Mouse (Mus musculus) cerebellum, postnatal 36 days (tissue): ENCODE results near the gene Atp6ap1.

Source experiments
- DNase-seq, 2 experiments: peaks; one replicate each; pipeline ENCODE4 v3.0.0; 2021 to 2022; ENCODE audit warnings: mixed read lengths in 2 of 2

Atp6ap1 gene

DNA sequence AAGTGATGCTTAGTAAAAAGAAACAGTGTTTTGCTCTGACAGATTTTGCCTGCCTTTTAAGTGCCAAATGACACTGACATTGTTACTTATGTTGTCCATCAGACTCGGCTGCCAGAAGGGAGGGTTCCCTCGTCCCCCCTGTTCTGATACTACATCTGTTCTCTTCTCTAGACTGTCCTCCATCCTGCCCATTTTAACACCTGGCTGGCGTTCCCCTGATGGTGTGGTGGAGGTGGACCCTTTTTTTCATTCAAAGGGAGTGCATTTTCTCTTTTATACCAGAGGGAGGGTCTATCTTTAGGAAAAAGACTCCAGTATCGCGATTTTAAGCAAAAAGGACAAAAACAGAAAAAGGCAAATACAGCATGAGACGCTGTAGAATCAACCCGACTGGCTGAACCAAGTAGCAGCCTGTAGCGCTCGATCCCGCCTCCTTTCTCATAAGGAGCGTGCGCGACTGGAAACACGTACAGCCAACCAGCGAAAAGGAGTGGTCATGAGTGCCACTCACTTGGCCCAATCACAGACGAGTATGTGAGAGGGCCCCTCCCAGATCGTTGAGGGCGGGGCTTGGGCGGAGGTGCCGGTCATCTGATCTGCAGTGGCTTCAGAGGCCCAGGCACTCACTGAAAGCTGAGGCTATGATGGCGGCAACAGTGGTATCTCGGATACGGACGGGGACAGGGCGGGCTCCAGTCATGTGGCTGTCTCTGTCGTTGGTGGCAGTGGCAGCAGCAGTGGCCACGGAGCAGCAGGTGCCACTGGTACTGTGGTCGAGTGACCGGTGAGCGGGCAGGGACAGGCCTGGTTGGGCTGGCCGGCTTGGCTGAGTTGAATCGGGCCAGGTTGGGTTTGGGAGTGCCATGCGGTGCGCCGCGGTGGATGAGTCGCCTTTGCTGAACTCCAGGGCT lies at the start of gene Atp6ap1:
Atp6ap1 (plus strand) TSS at position 560 of the 911 bp plus-strand sequence.
- peak; percentile 92 to 94 for DNase-seq

DNA sequence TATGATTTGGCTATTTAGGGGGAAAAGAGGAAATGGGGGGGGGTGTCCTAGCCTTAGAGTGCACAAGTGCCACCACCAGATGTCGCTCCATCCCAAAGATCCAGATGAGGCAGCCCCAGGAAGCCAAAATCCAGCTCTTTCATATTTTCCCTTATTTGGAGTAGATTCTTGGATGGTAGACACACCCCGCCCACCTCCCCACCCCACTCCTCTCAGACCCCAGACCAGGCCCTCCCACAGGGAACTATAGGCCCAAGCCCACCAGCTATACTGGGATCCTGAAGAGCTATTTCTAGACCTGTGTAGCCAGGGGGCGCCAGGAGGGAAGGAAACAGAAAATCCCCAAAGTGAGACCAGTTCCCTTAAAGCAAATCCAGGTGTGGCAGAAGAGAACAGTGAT lies 48.2 kb upstream of the Atp6ap1 start:
- peak; percentile 57 to 65 for DNase-seq

DNA sequence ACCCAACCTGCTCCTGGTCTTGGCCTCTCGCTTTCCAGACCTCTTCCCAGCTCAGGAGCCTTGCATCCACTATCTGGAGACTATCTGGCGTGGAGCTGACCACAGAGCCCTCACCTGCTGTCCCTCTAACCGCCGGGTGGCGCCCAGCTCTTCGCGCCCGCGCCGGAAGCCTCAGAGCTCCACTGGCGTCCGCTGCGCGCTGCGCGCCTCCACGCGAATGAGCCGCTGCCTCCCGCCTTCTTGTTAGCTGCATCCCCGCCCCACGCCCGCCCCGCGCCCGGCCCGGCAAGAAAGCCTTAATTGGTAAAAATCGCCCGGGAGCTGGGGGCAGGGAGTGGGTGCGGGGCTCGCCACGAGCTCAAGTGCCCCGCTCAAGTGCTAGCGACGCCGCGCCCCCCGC lies 47.3 kb upstream of the Atp6ap1 start, which contains the start of gene Flna:
Flna (minus strand) TSS at position 206 of the 400 bp plus-strand sequence.
- DNase-seq = peak; percentile 72 to 80

DNA sequence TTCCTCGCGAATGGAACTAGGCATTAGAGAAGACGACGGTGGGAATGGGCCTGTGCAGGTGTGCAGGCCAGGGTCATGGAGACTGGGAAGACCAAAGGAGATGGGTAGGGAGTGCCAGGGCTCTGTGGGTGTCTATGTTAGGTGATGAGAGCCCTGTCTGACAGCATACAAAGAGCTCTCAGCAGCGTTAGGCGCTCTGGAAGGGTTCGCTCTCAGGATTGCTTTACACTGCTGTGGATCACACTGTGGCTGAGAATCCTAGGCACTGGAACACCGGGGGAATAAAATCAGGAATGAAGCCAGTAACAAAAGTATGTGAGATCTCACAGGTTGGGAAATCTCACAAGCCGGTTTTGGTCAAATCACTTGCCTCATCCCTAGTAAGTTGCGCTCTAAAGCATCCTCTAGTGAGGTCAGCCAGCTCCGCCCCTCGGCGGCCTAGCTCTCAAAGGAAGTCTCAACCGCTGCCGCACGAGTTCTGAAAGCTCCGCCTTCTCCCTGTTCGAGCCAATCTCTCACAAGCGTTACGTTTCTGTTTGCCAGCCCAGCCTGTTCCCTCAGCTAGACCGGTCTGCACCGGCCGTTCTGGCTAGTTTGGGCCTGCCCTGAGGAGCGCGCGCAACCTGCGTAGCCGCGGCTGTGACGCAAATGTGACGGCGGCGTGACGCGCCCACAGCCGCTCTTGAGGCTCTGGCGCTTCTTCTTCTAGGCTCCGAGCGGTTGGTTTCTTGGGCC lies 42.6 kb upstream of the Atp6ap1 start, which contains the start of gene Emd:
Emd (plus strand) TSS at position 535 of the 735 bp plus-strand sequence.
- DNase-seq = peak; percentile 83 to 86

DNA sequence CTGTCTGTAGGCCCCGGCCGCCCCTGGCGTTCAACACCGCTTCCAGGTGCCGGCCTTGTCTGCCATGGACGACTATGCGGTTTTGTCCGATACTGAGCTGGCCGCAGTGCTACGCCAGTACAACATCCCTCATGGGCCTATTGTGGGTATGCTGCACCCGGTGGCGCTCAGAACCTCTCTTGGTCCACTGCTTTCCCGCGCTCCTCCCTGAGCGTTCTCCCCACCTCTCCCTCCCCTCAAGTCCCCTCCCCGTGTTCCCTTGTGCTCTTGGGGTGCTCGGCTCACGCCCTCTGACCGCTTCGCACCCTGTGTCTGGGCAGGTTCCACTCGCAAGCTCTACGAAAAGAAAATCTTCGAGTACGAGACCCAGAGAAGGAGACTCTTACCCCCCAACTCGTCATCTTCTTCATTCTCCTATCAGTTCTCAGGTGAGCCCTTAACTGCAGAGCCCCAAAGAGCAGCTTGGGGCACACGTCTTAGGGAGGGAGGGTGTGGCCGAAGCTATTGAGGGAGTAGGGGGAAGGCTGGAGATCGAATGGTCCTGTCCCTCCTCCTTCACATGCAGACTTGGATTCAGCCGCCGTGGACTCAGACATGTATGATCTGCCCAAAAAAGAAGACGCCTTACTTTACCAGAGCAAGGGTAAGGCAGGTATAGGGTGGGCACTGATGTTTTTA lies 41.9 kb upstream of the Atp6ap1 start:
- no peak for DNase-seq

DNA sequence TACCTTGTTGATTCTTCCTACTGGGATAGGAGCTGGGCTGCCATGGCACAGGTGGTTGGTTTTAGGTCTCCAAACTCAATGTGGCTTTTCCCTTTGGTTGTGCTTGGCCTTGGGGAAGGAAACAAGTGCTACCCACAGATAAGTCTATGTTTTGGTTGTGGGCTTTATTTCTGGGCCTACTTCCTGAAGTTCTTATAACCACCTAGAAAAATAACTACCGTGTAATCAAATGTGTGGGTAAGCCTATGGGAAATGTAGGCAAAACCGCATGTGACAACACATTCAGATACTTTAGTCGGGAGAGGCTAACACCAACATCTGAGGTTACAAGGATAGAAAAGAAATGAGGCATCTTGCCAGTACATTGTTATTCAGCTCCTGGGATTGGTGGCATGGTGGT lies 39.2 kb upstream of the Atp6ap1 start:
- no peak for DNase-seq

DNA sequence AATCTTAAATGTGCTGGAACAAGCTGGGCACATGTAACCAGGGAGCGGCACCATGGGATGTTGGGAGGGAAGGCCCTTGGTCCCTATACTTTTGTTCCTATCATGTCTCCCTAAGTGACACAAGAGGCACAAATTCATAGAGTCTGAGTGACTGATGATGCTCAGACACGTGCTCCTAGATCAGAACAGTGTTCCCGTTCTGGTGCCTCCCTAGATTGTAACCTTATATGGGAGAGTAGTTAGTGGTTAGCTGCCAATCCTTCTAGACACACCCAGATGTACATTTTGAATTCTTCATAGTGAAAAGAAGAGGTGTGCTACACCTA lies 27.2 kb upstream of the Atp6ap1 start:
- no peak for DNase-seq

DNA sequence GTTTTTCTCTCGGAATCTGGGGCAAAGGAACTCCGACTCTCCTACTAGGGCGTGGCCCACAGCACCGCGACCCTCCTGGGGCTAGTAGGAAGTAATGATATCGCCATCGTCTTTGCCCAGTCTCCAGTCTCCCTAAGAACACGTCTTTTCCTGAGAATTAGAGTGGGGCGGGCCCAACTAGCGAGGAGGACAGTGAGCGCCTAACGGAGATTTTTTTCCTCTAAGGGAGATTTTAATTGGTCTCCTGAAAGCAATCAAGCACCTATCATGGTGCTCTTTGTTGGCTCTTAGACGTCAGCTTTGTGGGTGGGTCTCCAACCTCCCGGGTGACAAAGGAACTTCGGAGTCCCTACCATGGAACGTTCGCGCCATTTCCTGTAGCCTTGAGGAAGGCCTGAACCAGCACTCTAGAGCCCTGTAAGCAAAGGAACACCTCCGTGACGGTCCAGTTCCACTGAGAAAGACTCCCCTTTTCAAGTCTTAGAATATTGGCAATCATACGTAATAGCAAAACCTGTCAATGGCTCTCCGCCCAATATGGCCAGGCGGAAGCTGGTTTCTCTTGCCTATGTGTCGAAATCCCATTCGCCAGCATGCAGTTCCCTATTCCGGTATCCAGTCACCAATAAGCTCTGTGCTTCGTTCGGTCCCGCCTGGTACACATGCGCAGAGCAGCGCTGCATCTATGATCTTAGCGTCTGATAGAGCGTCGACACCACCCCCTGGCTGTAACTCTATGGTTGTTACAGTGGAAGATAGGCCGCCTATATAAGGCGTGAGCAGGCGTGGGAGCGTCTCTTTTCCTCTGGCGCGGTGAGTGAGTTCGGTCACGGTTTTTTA lies 26.6 kb upstream of the Atp6ap1 start, which contains the start of gene Rpl10:
Rpl10 (plus strand) TSS at position 751 of the 840 bp plus-strand sequence.
- peak; percentile 86 for DNase-seq

DNA sequence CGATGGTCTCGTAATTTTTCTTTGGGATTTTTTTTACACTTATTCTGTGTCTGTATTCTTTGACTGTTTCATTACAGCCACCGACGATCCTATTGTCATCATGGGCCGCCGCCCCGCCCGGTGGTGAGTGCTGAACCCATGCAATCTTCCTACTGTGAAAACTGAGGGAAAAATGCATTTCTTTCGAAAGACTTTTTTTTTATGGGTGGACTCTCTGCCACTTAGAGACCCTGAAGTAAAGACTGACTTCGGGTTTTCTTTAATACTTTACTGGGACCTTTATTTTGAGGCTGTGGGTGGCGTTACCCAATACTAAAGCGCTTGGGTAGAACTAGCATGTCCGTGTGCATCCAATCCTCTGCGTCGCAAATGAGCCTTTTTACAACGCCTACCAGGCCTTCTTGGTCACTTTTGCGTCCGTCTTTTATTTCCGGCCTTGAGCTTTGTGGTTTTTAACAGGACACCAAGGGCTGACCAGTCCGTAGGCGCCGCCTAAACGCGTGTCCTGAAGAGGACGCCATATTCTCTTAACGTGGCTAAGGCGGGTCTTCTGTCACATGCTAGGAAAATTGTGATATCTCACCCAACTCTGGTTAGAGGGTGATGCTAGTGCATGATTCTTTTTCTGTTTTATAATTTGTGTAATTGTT lies 25.9 kb upstream of the Atp6ap1 start:
- DNase-seq = peak in 1 of 2 experiments; percentile 27

DNA sequence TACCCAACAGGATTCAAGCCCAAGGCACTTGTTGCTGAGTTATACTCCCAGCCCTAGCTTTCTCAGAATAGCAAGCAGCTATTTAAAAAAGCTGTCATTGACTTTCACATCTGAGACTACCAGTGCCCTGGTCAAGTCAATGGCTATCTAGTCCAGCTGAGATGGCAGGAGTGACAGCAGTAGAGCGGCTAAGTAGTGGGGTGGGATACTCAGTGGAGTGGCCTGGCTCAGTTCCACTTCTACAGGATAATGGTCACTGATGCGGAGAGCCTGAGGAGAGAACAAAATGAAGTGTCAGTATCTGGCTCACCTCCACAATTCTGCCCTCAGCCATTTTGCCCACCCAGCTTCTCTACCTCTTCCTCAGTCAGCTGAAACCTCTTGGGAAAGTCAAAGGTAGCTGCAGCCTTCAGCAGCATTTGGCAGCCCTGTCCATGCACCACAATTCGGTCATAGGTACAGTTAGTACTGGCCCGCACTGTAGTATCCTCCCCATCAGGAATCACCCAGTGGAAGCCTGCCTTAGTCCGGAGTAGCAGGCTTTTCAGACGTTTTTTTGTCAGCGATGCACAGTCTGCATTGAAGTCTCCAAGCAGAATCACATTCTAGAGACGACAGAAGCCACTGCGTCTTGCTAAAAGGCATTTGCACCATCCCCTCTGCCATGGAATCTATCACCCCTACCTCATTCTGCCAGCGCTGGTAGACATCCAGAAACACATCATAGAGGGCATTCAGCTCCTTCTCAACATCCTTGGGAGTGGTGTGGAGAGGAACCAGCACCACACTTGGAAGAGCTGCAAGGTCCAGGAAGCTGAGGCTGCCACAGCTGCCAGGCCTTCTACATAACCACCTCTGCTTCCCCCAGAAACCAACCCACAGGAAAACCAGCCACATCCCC lies 23.2 kb upstream of the Atp6ap1 start:
- DNase-seq = no peak

DNA sequence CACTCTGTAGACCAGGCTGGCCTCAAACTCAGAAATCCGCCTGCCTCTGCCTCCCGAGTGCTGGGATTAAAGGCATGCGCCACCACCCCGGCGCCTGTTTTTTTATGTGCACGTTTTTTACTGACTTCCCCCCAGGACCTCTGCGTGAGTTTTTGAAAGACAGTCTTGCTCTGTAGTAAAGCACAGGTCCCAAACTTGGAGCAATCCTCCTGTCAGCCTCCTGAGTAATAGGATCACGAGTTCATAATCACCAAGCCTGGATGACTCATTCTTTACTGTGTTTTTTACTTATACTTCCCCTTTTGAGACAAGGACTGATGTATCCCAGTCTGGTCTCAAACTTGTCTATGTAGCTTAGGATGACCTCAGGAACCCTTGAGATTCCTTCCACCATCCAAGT lies 19.0 kb upstream of the Atp6ap1 start:
- DNase-seq = no peak

DNA sequence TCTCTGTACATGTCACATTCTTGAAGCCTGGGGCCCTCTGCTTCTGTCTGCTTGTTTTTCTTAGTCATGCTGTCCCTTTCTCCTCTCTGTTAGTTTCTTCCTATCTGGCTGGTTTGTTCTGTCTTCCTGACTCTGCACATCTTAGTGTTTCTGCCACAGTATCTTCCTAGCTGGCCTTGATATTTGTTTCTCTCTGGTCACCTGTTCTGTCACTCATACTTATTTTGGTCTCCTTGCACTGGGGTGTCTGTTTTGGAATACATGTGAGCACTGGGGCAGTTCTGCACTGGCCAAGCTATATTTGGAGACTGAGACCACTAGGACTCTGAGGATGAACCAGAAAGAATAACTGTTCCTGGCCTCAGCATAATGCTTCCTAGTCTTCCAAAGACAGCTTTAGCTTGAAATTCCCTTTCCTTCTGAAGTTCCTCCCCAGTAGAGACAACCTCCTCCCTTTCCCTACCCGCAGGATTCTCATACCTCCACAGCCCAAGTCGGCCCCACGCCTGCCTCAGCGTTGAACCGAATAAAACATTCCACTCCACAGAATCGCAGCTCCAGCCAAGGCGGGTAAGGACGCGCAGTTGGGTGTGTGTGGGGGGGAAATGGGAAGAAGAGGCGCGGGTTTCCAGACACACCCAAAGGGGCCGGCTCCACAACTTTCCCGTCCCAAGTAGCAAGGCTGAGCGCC lies 15.7 kb upstream of the Atp6ap1 start:
- DNase-seq = no peak

DNA sequence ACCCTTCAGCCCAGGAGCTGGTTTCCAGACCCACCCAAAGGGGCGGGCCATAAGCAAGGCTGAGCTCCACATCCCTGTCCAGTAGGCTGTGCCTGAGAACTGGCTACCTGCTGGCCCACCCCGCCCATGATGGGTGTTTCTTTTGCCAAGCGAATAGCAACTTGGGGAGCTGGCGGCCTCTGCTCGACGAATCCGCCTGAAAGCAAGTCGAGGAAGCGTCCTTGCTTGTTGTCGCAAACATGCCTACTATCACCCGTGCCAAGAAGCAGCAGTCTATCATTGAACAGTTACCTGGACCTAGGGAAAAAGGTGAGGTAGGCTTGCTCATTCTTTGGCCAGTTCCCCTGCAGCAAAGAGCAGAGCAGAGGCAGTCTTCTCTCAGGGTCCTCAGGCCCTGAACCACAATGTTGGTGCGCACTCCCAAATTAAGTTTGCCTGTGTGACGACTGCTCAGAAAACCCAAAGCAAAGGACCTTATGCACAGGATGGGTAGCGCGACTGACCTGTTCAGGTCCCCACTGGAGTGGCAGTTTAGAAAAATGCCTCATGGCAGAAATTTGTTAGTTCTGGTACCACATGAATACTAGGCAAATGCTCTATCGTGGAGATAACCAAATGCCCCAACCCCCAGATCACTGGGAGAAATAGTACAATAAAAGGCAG lies 15.0 kb upstream of the Atp6ap1 start, which contains the start of the genes Taz and Dnase1l1:
Taz (plus strand) TSS at position 181 of the 663 bp plus-strand sequence.
Dnase1l1 (minus strand) TSS at position 606 of the 663 bp plus-strand sequence.
- peak; percentile 61 to 67 for DNase-seq

DNA sequence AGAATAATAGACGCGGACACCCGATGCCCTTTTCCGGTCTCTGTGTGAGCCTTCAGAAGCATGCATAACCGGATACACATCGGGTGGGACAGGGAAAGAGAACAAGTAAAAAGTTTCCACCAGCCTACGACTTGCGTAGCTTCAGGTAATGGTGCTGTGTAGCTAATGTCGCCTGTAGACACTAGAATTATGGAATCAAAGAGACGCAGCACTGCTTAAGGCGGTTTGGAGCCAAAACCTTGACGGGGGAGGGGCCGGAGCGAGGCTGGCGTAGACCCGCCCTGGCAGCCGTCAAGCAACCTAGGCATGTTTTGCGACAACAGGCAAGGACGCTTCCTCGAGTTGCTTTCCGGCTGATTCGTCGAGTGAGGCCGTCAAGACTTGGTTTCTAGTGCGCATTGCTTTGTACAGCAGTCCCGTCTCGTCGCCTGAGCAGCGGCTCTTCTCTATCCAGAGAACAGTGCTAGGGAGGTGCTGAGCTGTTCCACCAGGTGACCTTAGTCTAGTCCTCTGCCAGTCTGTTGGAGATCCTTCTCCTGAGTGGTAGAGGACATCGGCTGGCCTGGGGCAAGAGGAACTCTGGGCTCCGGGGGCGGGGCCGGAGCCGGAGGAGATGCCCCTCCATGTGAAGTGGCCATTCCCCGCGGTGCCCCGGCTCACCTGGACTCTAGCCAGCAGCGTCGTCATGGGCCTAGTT lies 14.4 kb upstream of the Atp6ap1 start:
- peak; percentile 83 to 85 for DNase-seq

DNA sequence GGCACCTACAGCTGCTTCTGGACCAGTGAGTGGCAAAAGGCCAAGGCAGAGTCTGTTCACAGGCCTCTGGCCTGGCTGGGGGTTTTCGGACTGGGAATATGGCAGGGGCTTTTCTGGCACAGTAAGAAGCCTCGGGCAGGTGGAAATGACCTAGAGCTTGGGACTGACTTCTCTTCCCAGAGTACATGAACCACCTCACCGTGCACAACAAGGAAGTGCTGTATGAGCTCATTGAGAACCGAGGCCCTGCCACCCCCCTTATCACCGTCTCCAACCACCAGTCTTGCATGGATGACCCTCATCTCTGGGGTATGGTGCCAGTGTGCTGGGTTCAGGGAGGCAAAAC lies 13.8 kb upstream of the Atp6ap1 start:
- DNase-seq = no peak

DNA sequence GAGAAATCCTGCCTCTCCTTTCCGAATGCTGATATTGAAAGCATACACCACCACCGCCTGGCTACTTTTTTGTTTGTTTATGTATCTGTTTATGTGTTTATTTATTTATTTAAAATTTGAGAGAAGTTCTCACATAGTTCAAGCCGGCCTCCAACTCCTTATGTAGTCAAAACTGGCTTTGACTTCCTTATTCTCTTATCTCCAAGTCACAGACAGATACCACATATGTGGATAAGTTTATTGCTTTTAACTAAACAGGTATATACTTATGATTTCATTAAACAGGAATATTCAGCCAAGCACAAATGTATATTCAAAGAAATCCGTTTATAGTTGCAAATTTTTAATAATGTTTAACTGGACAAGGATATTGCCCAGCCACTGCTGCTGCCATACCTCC lies 3.5 kb upstream of the Atp6ap1 start:
- no peak for DNase-seq

DNA sequence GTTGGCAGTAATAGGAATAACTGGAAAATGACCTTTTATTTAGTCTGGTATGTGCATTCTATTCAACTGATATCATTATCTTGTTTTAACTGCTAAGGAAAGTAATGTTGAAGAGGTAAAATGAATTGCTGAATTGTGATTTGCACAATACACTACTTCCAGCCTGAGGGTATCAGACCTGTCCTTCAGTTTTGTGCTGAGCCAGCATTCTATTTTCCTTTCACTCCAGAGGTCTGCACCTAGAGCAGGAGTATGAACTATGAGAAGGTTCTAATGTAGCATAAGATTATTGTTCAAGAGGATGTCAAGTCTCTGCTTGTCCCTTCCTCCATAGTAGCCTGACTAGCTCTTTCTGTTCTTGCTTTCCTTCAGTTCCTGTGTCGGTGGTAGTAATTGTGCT lies 1.5 kb downstream of the Atp6ap1 start:
- no peak for DNase-seq

DNA sequence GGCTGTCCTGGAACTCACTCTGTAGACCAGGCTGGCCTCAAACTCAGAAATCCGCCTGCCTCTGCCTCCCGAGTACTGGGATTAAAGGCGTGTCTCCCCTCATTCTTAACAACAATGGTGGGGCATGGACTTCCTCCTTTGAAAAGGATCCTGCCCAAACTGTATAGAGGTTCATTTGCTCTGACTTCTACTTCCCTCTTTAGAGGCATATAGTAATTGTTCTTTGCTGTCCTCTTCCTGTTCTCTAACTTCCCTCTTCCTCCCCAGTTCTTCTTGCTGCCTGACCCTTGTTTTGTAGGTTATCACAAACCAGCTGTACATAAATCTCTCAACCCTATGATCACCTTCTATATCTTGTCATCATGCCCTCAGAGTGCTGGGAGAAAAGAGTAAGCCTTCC lies 2.8 kb downstream of the Atp6ap1 start:
- no peak for DNase-seq
